Mouse (Mus musculus) ovary, postnatal 14 days (tissue): ENCODE data around the gene Pamr1.
A peak's percentile ranks its signal among the peaks of the same experiment; 100 is the strongest.

Experiments used
- DNase-seq: peaks from one replicate; pipeline ENCODE4 v3.0.0; 2022; ENCODE audit warnings: low spot score

The Pamr1 gene

GRCm38 (mm10) chr2:102661052-102661451 lies 111.2 kb downstream of the Pamr1 start:
- DNase-seq, result no peak

- DNase-seq, result no peak
Measured at GRCm38 (mm10) chr2:102662911-102663310, 113.1 kb downstream of the Pamr1 start.

GRCm38 (mm10) chr2:102663339-102663738 lies 113.5 kb downstream of the Pamr1 start:
- no peak for DNase-seq

GRCm38 (mm10) chr2:102663865-102664264 lies 114.1 kb downstream of the Pamr1 start:
- no peak for DNase-seq

GRCm38 (mm10) chr2:102667981-102668380 lies 118.2 kb downstream of the Pamr1 start:
- DNase-seq, result no peak

GRCm38 (mm10) chr2:102669580-102669979 lies 119.8 kb downstream of the Pamr1 start:
- DNase-seq, result no peak

- no peak for DNase-seq
Measured at GRCm38 (mm10) chr2:102674582-102674981, 124.8 kb downstream of the Pamr1 start.

GRCm38 (mm10) chr2:102675275-102675674 lies 125.5 kb downstream of the Pamr1 start:
- peak; percentile 26 for DNase-seq

- DNase-seq, result no peak
Measured at GRCm38 (mm10) chr2:102676716-102677312, 127.0 kb downstream of the Pamr1 start.

GRCm38 (mm10) chr2:102677400-102677799 lies 127.6 kb downstream of the Pamr1 start:
- no peak for DNase-seq

GRCm38 (mm10) chr2:102681351-102681750 lies 131.5 kb downstream of the Pamr1 start:
- DNase-seq, result no peak

GRCm38 (mm10) chr2:102682168-102682567 lies 132.4 kb downstream of the Pamr1 start:
- peak; percentile 15 for DNase-seq

GRCm38 (mm10) chr2:102685371-102686107 lies 135.7 kb downstream of the Pamr1 start:
- no peak for DNase-seq

GRCm38 (mm10) chr2:102686108-102686450 lies 136.3 kb downstream of the Pamr1 start:
- no peak for DNase-seq
